Mouse (Mus musculus) regulatory T cell (primary cell): ENCODE data around the gene 1700016K19Rik.

Experiments
- in situ Hi-C: fragments of 300-600 bp; cut with MboI, MseI; formaldehyde crosslinking; loops from one replicate; pipeline ENCODE4 v1.15.1; 2025; ENCODE audit warnings: high pct_unique_total_duplicates

The 1700016K19Rik gene

DNA sequence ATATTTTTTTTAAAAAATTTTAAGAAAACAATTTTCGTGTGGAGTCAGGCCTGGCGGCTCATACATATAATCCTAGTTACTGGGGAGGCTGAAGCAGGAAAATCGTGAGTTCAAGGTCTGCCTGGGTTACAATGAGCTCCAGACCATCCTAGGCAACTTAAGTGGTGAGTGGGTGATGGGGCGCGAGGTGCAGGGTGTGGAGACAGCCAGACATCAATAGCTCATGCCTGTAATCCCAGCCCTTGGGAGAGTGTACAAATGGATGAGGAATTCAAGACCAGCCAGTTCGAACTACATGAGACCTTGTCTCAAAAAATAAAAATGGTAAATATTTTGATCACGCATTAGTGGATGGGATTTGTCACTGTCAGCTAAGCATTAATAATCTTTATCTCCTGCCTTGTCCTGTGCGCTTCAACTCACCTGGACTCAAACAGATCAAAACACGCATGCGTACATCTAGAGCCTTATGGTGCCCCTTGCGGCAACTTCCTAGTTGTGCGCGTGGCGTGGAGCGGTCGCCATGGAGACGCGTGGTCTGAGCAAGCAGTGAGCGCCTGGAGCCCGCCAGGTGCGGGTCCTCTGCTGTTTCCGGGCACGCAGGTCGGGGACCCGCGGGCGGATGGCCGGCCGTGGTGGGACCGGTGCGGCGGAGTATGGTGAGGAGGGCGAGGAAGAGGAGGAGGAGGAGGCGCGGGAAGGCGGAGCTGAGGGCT lies at the start of gene 1700016K19Rik:
TSS of gene 1700016K19Rik (plus strand) at position 473 of the 716 bp plus-strand sequence.
- in situ Hi-C loops, result no loop called here

DNA sequence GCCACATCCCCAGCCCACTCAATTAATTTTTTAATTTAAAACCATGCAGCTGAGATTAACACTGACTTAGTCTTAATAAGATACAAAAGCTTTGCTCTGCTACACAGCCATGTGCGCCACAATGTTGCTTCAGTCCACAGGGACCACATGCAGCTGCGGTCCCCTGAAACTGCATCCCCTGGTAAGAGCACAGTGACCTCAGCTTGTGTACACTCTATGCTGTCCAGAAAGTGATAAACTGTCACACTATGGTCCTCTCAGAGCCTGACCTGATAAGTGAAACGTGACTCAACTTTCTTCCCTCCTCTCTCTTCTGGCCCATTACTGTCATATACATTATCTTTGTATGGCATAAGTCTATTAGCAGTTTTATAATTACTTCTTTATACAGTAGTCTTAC lies 49.3 kb upstream of the 1700016K19Rik start:
- in situ Hi-C loops, result no loop called here

DNA sequence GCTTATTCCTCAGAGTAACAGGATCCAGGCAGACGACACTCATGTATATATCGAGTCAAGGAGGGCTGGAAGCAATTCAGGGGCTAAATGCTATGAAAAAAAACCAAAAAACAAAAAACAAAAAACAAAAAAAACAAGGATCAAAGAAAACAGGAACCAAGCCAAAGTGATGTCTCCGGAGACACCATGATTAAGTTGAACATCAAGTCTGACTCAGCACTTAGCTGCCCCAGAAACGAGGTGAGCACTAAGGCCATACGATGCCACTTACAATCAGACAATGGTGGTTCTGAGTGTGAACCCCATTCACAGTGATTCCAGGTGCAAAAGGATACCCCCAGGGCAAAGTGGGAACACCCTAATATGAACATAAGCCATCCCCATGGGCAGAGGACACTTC lies 47.8 kb upstream of the 1700016K19Rik start:
- in situ Hi-C loops, result no loop called here

- in situ Hi-C loops, result no loop called here
Measured at GRCm38 (mm10) chr11:75954896-75955295, 44.8 kb upstream of the 1700016K19Rik start.

- in situ Hi-C loops, result no loop called here
Measured at GRCm38 (mm10) chr11:75956651-75957050, 43.1 kb upstream of the 1700016K19Rik start.

GRCm38 (mm10) chr11:75957124-75957832 lies 42.4 kb upstream of the 1700016K19Rik start:
- in situ Hi-C loops, result no loop called here

DNA sequence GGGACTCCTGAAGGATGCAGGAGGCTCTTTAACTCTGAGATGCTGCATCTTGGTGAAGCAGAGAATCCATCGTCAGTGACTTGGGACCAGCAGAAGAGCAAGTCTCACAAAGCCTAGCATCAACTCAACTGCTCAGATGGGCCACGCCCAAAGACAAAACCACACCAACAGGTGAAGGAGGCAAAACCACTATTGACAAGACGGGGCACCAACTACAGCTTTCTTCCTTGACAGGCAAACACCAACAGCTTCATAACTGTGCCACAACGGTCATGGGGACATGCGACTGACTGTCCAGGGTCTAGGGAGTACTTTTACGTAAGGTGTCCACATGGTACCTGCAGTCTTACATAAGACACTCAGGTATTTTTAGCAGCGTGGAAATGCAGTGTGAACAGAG lies 37.9 kb upstream of the 1700016K19Rik start:
- in situ Hi-C loops, result loop anchor here (5.0 kb wide), 1 partner anchor 44 kb away; no protein-coding TSS in a partner anchor

DNA sequence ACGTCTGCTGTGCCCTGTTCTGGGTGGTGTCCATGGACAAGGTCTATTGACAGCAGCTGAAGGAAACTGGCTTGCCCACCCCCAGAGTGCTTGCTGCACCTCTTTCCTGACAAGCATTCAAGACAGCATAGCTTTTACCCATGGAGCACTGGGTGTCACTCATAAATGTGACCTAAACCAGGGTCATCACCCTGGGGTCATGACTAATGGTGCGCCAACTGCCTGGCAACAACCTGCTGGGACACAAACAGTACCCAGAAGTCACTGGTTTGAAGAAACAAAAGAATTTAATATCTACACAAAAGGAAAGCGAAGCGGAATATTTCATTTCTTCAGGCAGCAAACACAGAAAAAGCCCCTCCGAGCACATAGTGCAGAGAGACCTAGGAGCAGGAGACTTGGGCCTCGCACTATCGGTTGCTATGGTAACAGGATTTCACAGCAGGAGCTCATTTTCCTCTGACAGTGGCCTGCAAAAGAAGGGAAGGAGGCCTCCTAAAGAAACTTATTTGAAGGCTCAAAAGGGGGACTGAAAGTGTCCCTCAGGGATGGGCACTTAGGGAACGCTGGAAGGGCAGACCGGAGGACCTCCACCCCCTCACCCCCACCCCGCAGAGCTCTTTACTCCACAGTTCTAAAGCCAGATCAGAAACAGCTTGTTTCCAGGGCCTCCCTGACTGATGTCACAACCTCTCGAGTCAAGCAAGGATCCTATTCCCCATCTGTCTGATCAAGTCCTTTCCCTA lies 35.8 kb upstream of the 1700016K19Rik start:
- in situ Hi-C loops, result loop anchor here (5.0 kb wide), 1 partner anchor 47 kb away; no protein-coding TSS in a partner anchor

GRCm38 (mm10) chr11:75964476-75964730 lies 35.3 kb upstream of the 1700016K19Rik start:
- in situ Hi-C loops, result loop anchor here (5.0 kb wide), 1 partner anchor 47 kb away; no protein-coding TSS in a partner anchor

- in situ Hi-C loops, result loop anchor here (5.0 kb wide), 1 partner anchor 184 kb away; no protein-coding TSS in a partner anchor
Measured at GRCm38 (mm10) chr11:75965674-75966400, 33.9 kb upstream of the 1700016K19Rik start.

DNA sequence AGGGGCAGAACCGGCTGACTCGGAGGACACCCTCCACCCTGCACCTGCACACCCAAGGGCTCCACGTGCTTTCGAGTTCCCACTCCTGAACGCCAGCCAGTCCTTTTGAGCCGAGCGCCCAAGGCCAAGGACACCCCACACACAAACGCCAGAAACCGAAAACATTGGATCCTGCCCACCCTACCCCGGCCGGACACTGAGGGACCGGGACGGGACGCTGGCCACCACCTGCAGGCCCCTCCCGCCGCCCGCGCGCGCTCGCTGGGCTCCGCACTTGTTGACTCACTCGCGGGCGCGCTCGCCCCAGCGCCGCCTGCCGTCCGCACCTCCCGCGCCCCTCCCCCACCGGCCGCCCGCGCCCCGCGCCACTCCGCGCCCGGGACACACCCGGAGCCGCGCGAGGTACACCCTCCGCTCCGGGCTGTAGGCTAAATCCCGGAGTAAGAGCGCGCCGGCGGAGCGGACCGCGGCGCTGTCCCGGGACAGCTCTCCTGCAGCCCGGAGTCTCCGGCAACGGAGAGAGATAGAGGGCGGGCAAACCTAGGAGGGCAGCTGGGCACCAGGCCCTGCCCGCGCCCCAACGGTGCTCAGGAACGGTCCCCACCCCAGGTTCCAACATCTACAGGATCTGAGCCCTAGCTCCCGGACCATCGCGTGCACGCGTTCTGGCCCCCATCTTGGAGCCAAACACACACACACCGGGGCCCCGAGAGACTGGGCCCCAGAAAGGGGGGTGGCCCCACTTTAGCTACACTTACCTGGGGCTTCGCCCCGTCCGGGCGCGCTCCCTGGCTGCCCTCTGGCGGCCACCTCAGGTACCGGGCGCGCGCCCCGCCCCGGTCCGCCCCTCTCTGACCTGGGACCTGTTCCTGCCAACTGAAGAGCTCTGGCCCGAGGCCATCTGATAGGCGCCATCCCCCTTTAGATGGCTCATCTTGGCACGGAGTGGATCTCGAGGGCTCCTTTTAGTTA lies 33.0 kb upstream of the 1700016K19Rik start:
- in situ Hi-C loops, result loop anchor here (5.0 kb wide), 1 partner anchor 184 kb away; no protein-coding TSS in a partner anchor

GRCm38 (mm10) chr11:75968761-75969160 lies 31.0 kb upstream of the 1700016K19Rik start:
- in situ Hi-C loops, result loop anchor here (5.0 kb wide), 1 partner anchor 186 kb away; no protein-coding TSS in a partner anchor

GRCm38 (mm10) chr11:75970629-75971028 lies 29.1 kb upstream of the 1700016K19Rik start:
- in situ Hi-C loops, result no loop called here

GRCm38 (mm10) chr11:75972188-75972587 lies 27.5 kb upstream of the 1700016K19Rik start:
- in situ Hi-C loops, result no loop called here

GRCm38 (mm10) chr11:75972916-75973567 lies 26.7 kb upstream of the 1700016K19Rik start:
- in situ Hi-C loops, result no loop called here

- in situ Hi-C loops, result no loop called here
Measured at GRCm38 (mm10) chr11:75973988-75974387, 25.7 kb upstream of the 1700016K19Rik start.

DNA sequence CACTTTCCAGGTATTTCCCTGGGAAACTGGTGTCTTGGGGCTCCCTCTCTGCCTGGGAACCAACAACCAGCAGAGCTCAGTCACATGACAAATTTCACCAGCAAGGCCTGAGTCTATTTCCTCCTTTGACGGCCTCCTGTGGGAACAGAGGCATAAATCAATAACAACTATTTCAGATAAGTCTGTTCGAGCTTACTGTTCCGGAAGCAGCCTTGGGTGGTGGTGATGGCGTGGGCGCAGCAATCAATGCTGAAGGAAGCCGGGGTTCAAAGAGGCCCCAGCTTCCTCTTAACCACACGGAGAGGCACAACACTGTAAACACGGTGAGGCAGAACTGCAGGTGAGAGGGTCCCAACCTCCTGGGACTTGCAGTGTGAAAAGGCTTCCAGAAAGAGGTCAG lies 23.0 kb upstream of the 1700016K19Rik start:
- in situ Hi-C loops, result no loop called here

GRCm38 (mm10) chr11:75978051-75978450 lies 21.7 kb upstream of the 1700016K19Rik start:
- in situ Hi-C loops, result no loop called here

DNA sequence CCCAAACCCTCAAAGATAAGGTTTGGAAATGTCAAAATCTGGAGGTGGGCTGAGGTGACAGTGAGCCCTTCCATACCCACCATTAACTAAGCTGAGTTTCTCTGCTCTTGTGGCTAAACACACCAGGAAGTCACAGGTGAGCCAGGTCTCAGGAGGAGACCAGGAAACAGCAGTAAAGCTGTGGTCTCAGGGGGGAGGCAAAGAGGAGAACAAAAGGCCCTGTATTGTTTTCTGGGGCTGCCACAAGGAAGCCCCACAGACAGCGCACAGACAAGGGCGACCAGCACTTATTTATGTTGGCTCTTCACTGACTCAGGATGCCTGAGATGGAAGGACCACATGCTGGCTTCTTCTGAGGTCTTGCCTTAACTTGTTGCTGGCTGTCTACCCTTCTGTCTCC lies 19.3 kb upstream of the 1700016K19Rik start:
- in situ Hi-C loops, result no loop called here

DNA sequence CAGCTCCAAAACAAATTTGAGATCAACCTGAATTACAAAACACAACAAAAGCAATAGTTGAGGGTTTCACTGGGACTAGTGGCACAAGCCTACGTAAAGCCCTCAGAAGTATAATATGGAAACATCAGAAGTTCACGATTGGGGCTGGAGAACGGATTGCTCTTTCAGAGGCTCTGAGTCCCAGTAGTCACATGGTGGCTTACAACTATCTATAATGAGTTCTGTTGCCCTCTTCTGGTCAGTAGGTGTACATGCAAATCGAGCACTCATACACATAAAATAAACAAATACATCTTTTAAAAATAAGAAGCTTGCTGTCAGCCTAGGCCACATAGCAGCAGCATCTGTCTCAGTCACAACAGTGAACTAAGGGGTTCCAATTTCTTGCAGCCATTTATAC lies 16.5 kb upstream of the 1700016K19Rik start:
- in situ Hi-C loops, result no loop called here
